Mouse (Mus musculus) layer of hippocampus, postnatal 10 days (tissue): ENCODE data around the gene Sorbs2. TPM values are rescaled to one million over a fixed set of nuclear protein-coding genes. Genes with fewer than 3 reads are reported as not detected.
A peak's percentile ranks its signal among the peaks of the same experiment; 100 is the strongest.

Experiments
- DNase-seq, 2 experiments: peaks; one replicate each; pipeline ENCODE4 v3.0.0; 2021; ENCODE audit warnings: low spot score in 2 of 2
- long read RNA-seq: library from polyadenylated mRNA; stranded (forward); transcript quantifications from one replicate; pipeline ENCODE4 v2.0.0, GENCODE M21; 2023
- total RNA-seq, 2 experiments: library from RNA; stranded (reverse); gene quantifications; 2 replicates each; pipeline ENCODE4 v1.2.3; 2021

The Sorbs2 gene
- 100 to 1,000 TPM; 132 to 149 TPM for total RNA-seq
- long read RNA-seq, partial matches to known transcripts: 0 of 4 reads
- long read RNA-seq, other reads (novel, unspliced or antisense): 4 of 4 reads

DNA sequence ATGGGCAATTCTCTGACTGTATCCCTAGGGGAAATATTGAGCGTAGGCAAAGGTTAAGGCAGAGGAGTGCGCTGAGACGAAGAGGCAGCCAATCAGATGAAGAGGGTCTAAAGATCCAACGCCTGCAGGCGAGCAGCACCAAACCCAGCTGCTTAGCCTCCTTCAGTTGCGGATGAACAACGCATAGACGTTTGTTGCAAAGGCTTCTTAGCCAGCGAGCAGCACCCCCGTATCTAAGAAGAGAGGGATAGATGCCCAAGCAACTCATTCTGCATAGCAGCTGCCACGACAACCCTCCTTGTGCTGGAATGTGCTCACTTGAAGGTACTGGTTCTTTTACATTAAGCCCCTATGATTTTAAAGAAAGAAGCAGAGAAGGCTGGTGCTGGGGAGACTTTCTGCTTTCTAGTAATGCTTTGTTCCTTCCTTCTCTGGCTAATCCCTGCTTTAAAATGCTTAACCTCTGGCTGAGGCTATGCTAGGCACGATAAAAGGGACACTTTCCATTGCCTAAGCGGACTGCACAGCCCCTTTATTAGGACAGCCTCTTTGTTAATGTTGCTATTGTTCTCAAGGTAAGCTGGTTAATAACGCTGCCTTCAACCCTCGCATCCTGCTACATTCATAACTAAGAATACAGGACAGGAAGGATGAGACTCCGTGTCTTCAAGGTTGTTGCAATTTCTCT lies at the start of gene Sorbs2:
Gene Sorbs2, plus strand, starts transcription at position 155 of the 688 bp plus-strand sequence.
- DNase-seq: peak; percentile 12 to 32

DNA sequence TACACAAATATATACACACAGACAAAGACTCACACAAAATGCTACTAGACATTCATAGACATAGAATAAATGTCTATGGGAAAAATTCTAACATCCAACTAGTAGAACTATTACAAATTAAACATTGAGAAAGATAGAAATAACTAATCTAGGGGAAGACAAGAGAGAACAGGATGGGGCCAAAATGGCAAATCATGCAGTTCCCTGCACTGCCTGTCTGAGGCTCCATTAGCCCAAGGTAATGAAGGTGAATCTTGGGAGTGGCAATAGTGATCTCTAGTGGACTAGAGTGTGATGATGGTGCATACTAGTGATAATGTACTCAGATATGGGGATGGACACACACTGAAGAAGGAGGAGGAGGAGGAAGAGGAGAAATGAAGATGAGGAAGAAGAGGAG lies 49.7 kb upstream of the Sorbs2 start:
- no peak for DNase-seq

DNA sequence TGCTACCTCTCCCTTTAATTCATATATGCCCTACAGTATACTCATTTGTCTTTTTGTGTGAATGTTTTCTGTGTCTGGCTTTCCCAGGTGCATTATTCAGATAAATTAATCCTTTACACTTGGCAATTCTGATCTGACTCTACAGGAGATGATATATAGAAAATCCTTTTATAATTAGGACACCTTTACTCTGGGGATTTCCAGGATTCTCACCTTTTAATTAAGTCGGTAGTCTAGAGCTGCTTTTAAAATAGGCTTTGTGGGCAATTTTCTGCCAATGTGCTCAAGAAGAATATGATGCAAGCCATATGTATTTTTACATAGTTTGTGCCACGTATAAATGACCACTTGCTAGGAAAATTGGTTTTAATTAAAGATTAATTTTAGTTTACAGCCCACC lies 38.6 kb upstream of the Sorbs2 start:
- no peak for DNase-seq

DNA sequence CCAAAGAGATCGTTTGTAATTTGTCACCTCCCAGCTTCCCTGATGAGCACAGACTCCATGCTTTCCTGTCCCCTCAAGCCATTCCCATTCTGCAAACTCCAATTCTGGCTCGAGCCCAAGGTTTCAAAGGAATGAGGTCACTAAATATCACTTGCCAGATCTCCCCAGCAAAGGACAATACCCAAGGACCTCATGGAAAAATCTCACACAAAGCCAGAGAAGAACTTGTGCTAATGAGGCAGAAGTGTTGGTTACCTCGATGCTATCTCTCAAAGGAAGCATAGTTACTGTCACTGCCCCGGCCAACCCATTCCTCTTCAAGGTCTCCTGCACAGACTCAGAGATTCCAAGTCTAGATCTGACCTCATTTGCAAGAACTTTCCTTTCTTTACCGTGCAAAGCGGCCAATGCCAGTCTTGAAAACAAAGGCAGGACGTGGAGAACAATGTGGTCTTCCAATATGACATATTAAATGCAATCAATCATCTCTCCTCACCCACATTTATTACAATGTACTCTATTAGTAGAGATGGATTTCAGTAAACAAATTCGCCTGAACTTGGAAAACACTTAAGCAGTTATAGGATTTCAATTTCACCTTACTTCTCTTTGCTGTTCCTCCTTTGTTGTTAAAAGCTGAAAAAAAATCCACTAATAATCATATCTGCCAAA lies 37.9 kb upstream of the Sorbs2 start:
- no peak for DNase-seq

DNA sequence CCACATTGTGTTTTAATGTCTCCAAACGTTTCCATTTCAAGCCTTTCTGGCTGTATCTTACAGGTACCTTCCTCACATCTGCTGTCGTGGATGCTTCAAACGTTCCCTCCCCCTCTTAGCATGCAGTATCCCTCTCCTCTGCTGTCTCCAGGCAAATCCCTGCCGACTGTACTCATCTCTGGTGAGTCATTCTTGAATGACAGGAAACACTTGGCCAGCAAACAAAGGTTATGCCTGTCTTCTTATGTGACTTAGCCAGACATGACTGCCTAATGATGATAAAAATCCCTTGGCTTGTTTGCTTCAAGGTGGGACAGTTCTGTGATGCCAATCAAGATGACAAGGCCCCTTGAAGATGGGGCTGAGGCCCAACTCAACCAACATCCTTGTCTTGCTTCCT lies 26.7 kb upstream of the Sorbs2 start:
- DNase-seq: no peak

DNA sequence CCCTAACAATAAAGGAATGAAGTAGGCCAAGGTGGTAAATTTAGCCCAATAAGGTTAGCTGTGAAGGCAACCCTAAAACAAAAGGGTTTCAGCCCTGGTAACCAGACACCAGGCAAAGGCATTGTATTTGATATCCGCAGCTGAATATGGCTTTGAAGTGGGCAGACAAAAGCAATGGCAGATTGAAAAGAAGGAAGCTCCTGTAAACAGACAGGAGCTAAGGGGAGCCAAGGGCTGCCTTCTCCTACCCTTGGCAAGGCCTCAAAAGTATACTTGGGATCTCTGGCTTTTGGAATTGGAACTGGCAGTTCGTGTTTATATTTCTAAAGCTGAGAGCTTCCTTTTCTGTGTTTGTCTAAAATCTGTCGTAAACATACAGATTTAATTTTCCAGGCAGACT lies 21.3 kb upstream of the Sorbs2 start:
- DNase-seq: no peak

- no peak for DNase-seq
Observed at GRCm38 (mm10) chr8:45503971-45504370, 3.6 kb upstream of the Sorbs2 start.

GRCm38 (mm10) chr8:45506376-45506775 lies 1.2 kb upstream of the Sorbs2 start:
- no peak for DNase-seq

DNA sequence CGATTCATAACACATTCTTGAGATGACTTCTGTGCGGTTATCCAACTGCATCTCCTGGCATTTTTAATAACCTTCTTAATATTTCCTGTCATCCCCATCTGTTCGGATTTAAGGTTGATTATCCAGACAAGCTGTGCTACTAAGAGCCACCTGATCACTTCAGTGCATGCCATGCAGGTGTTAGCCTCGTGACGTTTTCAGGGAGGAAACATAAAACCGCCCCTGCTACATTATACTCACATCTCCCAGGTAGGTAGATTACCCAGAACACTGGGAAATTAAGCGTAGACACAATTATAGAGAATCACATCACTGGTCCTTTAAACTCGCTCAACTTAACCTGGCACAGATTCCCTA lies 333 bp upstream of the Sorbs2 start:
- peak in 1 of 2 experiments; percentile 5 for DNase-seq

DNA sequence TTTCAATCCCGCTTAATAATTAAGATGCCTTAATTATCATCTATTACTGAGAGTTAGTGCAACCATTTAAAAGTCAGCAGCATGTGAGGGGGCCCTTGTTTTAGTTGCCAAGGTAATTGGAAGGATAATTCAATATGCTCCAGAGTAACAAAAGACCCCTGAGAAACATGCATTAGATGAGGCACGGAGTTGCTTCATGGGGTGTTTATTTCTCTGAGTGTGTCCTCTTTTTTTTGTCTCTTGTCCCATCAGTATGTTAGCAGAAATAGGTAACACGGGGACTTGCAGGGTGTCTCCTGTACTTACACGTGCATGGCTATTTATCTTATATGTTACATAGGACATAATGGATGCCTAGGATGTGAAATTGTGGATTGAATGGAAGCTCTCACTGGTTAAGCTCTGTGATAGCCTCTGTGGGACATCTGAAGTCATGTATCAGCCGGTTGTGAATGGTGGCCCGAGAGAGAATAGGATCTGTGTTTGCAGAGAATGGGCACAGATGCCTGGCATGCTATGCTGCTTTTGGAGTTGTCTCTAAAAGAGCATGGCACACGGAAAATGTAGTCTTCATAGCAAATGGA lies 1.0 kb downstream of the Sorbs2 start:
- peak; percentile 14 to 19 for DNase-seq

GRCm38 (mm10) chr8:45512369-45512768 lies 4.8 kb downstream of the Sorbs2 start:
- DNase-seq: no peak

GRCm38 (mm10) chr8:45521595-45521994 lies 14.0 kb downstream of the Sorbs2 start:
- DNase-seq: no peak

DNA sequence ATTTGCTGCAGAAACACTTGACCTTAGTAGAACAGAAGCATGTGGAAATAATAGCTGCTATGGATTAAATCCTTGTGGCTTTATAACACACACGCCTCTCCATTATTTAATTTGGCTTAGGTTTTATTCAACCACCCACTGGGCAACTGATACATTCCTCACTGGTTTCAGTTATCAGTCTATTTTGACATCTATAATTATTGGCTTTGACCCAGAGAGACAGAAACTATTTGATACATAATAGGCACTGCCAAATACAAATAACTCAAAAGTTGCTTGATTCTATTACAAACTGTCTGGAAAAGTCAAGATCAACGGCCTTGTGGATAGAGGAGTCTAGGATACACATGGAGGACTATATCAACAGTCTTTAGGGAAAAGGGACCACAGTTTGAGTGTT lies 20.1 kb downstream of the Sorbs2 start:
- no peak for DNase-seq

- DNase-seq: no peak
Observed at GRCm38 (mm10) chr8:45528890-45529289, 21.3 kb downstream of the Sorbs2 start.

DNA sequence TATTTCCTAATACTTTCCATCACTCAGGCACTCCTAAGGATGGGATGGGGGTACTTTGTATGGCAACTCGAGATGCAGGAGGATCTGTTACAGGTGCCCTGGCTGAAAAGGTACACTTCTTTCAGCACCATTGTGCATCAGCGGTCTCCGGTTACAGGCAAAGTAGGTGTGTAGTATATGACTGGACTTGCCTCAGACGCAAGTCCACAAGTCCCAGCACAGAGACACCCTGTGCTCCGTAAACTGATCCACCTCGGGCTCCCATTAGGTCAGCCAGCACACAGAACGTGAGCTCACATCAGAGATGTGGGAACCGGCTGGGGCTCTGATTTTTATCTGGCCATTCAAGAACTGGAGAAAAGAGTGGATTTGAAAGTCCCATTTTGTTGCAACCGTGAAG lies 29.0 kb downstream of the Sorbs2 start:
- DNase-seq: no peak

- no peak for DNase-seq
Observed at GRCm38 (mm10) chr8:45540513-45540912, 32.9 kb downstream of the Sorbs2 start.

GRCm38 (mm10) chr8:45552175-45552574 lies 44.6 kb downstream of the Sorbs2 start:
- no peak for DNase-seq

GRCm38 (mm10) chr8:45554627-45555026 lies 47.0 kb downstream of the Sorbs2 start:
- DNase-seq: no peak

GRCm38 (mm10) chr8:45557936-45558335 lies 50.3 kb downstream of the Sorbs2 start:
- peak; percentile 35 to 51 for DNase-seq

DNA sequence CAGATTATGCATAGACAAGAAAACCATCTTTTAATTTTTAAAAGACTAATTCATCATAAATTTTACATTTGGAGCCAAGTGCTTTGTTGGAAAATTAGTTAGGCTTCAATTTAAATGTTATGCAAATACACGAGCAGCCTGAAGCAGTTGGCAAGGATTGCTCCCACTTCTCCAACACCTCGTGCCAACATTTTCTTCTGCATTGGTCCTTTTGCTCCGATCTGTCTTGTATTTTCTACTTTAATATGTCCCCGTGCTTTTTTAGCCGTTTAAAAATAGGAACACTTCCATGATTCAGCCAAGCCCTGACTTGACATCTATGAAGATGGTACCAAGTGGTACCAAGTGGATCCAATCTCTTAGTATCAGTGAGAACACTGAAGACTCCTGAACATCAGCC lies 50.8 kb downstream of the Sorbs2 start:
- no peak for DNase-seq

- DNase-seq: no peak
Observed at GRCm38 (mm10) chr8:45559176-45559820, 51.7 kb downstream of the Sorbs2 start.

DNA sequence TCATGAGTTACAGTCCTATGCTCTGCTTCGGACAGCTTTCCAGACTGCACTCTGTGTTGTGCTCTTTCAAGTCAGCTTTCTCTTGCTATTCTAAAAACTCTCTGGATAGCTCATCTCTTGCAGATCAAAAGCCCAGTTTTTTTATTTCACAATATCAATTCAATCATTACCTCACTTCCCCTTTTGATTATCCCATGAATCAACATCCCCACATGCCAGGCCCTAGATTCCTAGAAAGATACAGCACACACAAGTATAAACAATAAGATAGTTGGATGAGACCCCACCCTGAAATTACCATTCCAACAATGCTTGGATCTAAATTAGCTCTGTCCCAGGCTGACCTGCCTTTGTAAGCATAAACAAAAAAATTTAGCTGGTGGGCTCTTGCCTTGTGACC lies 57.6 kb downstream of the Sorbs2 start:
- no peak for DNase-seq
